10 mouse cellular contexts compared by ENCODE assay signal in the genomic region with DNA sequence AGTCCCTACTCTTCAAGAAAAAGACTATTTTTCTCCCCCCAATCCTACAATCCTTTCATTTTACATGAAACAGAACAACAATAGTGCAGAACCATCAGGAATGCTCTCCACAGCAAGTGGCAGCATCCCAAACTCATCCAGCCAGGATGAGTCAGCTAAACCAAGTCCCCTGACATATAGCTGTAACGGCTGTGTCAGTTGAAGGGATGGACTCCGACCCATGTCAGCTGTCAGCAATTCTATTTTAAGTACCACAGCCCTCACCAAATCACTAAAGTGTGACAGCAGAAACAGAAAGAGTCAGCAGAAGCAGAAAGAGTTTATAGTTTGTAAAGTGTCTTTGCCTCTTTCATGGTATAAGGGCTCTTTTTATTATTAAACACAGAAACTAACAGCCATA.
A peak's percentile ranks its signal among the peaks of the same experiment; 100 is the strongest.
DNase-seq lines count a peak whose midpoint lies in the region; ATAC-seq and TF ChIP-seq lines count a peak whose summit lies in the region.
"Had no signal": no experiment of that assay in that cellular context is flagged by ENCODE, and none has a peak within 500 bp of the region (broad histone marks: within the 10 kb centered on the region; RNA-seq: fewer than 3 reads in every experiment).

No protein-coding gene starts in this region.

- H3K27ac ChIP-seq in hindbrain, postnatal 0 days, result no peak overlapping the region
- H3K27ac ChIP-seq in hindbrain, embryonic 10.5 days, result no peak overlapping the region
- H3K27ac ChIP-seq in ES-E14 (ENCODE audit: insufficient read depth, low read depth, low read length, poor library complexity, severe bottlenecking), result no peak overlapping the region
- H3K27ac ChIP-seq in gastrocnemius, adult 2 months, result peak overlapping the region; percentile 93
- no peak overlapping the region for H3K27ac ChIP-seq in kidney, postnatal 0 days

- no peak overlapping the region for H3K4me2 ChIP-seq in hindbrain, postnatal 0 days (ENCODE audit: low read depth, low read length)
- no peak overlapping the region for H3K4me2 ChIP-seq in kidney, postnatal 0 days (ENCODE audit: low read length)

- H3K36me3 ChIP-seq in hindbrain, postnatal 0 days (ENCODE audit: insufficient read depth, low read length), result no peaks in the 10 kb centered on the region
- H3K36me3 ChIP-seq in hindbrain, embryonic 10.5 days, result no peaks in the 10 kb centered on the region
- no peaks in the 10 kb centered on the region for H3K36me3 ChIP-seq in ES-E14 (ENCODE audit: control insufficient read depth, insufficient read depth, low read length, poor library complexity, severe bottlenecking)
- no peaks in the 10 kb centered on the region for H3K36me3 ChIP-seq in kidney, postnatal 0 days (ENCODE audit: insufficient read depth, low read length)

- H3K4me3 ChIP-seq in hindbrain, postnatal 0 days (ENCODE audit: low read length), result no peak overlapping the region
- no peak overlapping the region for H3K4me3 ChIP-seq in hindbrain, embryonic 10.5 days
- no peak overlapping the region for H3K4me3 ChIP-seq in ES-E14 (ENCODE audit: insufficient read depth in 1 of 2, low read depth in 1 of 2, low read length in 2 of 2, poor library complexity in 1 of 2, severe bottlenecking in 1 of 2)
- H3K4me3 ChIP-seq in gastrocnemius, adult 2 months, result peak overlapping the region; percentile 43
- no peak overlapping the region for H3K4me3 ChIP-seq in kidney, postnatal 0 days (replicated peaks; ENCODE audit: low read depth, low read length)

- WGBS in hindbrain, postnatal 0 days, result 48% methylated on average over 2 of the region's 2 CpGs
- WGBS in hindbrain, embryonic 10.5 days, result 69% methylated on average over 2 of the region's 2 CpGs
- 23% methylated on average over 2 of the region's 2 CpGs for WGBS in kidney, postnatal 0 days

- intact Hi-C loops in gastrocnemius, adult 2 months (cut with DNase I), result loop anchor here (1.0 kb wide), 1 partner anchor 17 kb away; no protein-coding TSS in a partner anchor

- DNase-seq in hindbrain, postnatal 0 days (ENCODE audit: low spot score), result peak; percentile 14
- no peak for DNase-seq in hindbrain, embryonic 10.5 days (ENCODE audit: low spot score)
- no peak for DNase-seq in ES-E14 (ENCODE audit: low read depth, low spot score)
- peak; percentile 80 for DNase-seq in gastrocnemius, adult 2 months
- DNase-seq in kidney, postnatal 0 days (ENCODE audit: low spot score), result peak; percentile 40
- no peak for DNase-seq in spleen, postnatal 36 days (ENCODE audit: low spot score in 2 of 2)
- no peak for DNase-seq in left cerebral cortex, adult 8-10 months (ENCODE audit: low spot score in 2 of 2)
- DNase-seq: embryo, embryonic 11 days; left cerebral cortex, postnatal 4 days had no signal

- TF ChIP-seq CTCF in hindbrain, postnatal 0 days (IDR thresholded peaks at IDR 0.05; ENCODE audit: low read depth), result no peak
- no peak for TF ChIP-seq CTCF in gastrocnemius, adult 2 months (IDR thresholded peaks at IDR 0.05)
- TF ChIP-seq CTCF in kidney, postnatal 0 days (IDR thresholded peaks at IDR 0.05; ENCODE audit: low read depth), result no peak

- no peaks in the 10 kb centered on the region for H3K4me1 ChIP-seq in hindbrain, postnatal 0 days (ENCODE audit: insufficient read depth, low read length)
- H3K4me1 ChIP-seq in hindbrain, embryonic 10.5 days (replicated peaks), result no peaks in the 10 kb centered on the region
- no peaks in the 10 kb centered on the region for H3K4me1 ChIP-seq in ES-E14 (ENCODE audit: control insufficient read depth in 2 of 2, insufficient read depth in 2 of 2, low read length in 2 of 2, poor library complexity in 1 of 2)
- no peaks in the 10 kb centered on the region for H3K4me1 ChIP-seq in kidney, postnatal 0 days (replicated peaks; ENCODE audit: insufficient read depth, low read length)

- in situ Hi-C loops in ES-E14 (cut with MboI; ENCODE audit: low sequenced_read_pairs in 2 of 2, unreplicated experiment in 2 of 2), result loop anchor here in 1 of 2 experiments (25.0 kb wide), 1 partner anchor 203 kb away; no protein-coding TSS in a partner anchor

- ATAC-seq in hindbrain, postnatal 0 days, result no peak
- ATAC-seq in kidney, postnatal 0 days (replicated peaks; ENCODE audit: low FRiP score, low read depth), result peak; percentile 75; the same call in 1 of the 2 replicates
- ATAC-seq in erythroid progenitor cell, adult 5-6 weeks (replicated peaks; ENCODE audit: low FRiP score, poor library complexity, severe bottlenecking), result no peak

- H3K9ac ChIP-seq in hindbrain, postnatal 0 days (replicated peaks; ENCODE audit: low read length), result no peak overlapping the region
- H3K9ac ChIP-seq in ES-E14 (ENCODE audit: insufficient read depth, low read depth, low read length, poor library complexity, severe bottlenecking), result no peak overlapping the region
- no peak overlapping the region for H3K9ac ChIP-seq in kidney, postnatal 0 days (ENCODE audit: low read depth, low read length)

- H3K27me3 ChIP-seq in hindbrain, postnatal 0 days (ENCODE audit: insufficient read depth, low read length), result no peaks in the 10 kb centered on the region
- no peaks in the 10 kb centered on the region for H3K27me3 ChIP-seq in hindbrain, embryonic 10.5 days (ENCODE audit: insufficient read depth, poor library complexity, severe bottlenecking)
- no peaks in the 10 kb centered on the region for H3K27me3 ChIP-seq in kidney, postnatal 0 days (ENCODE audit: insufficient read depth, low read length)

- no peaks in the 10 kb centered on the region for H3K9me3 ChIP-seq in hindbrain, postnatal 0 days (ENCODE audit: low read length)
- no peaks in the 10 kb centered on the region for H3K9me3 ChIP-seq in hindbrain, embryonic 10.5 days
- H3K9me3 ChIP-seq in ES-E14 (ENCODE audit: control insufficient read depth, insufficient read depth, low read depth, low read length), result no peaks in the 10 kb centered on the region
- H3K9me3 ChIP-seq in kidney, postnatal 0 days (replicated peaks; ENCODE audit: low read length), result no peaks in the 10 kb centered on the region

TF ChIP-seq in ES-E14, 5 proteins besides CTCF, POLR2A, EP300 and RAD21:
- TF ChIP-seq ZC3H11A (IDR thresholded peaks at IDR 0.05; ENCODE audit: borderline replicate concordance, low read depth, low read length), result no peak
- 0 out of 2 replicates have a peak, but pooled peaks have one; percentile 60 for TF ChIP-seq MAFK (IDR thresholded peaks at IDR 0.05; ENCODE audit: insufficient read depth, low read depth, low read length)

Comparison
In these comparisons a context has a peak if more than half of its experiments do, and no peak if none do; other contexts are left out.
1. DNase-seq: peak in hindbrain, postnatal 0 days (single experiment), gastrocnemius, adult 2 months (single experiment) and kidney, postnatal 0 days (single experiment); none in hindbrain, embryonic 10.5 days (single experiment), ES-E14 (single experiment), spleen, postnatal 36 days (0 of 2) and left cerebral cortex, adult 8-10 months (0 of 2).